ENCODE assay signal across 29 mouse cellular contexts in genomic region chr7:48046475-48047185, GRCm38 (mm10). TPM values are rescaled to one million over a fixed set of nuclear protein-coding genes. Genes with fewer than 3 reads are reported as not detected.
DNase-seq lines count a peak whose midpoint lies in the region; ATAC-seq and TF ChIP-seq lines count a peak whose summit lies in the region.
"Had no signal": no experiment of that assay in that cellular context is flagged by ENCODE, and none has a peak within 500 bp of the region (broad histone marks: within the 10 kb centered on the region; RNA-seq: fewer than 3 reads in every experiment).

No protein-coding gene starts in this region.

- peak; percentile 88 for ATAC-seq in G1E (ENCODE audit: extremely low read depth, insufficient number of reproducible peaks, low FRiP score, poor library complexity, severe bottlenecking)
- peak; percentile 86 for ATAC-seq in liver, embryonic 12.5 days
- no peak for ATAC-seq in liver, postnatal 0 days
- ATAC-seq in midbrain, embryonic 15.5 days (replicated peaks), result no peak
- ATAC-seq: activated CD4-positive, CD25-positive, alpha-beta regulatory T cell, adult 4 months; forebrain, embryonic 13.5 days; forebrain, postnatal 0 days; hindbrain, embryonic 16.5 days; Patski had no signal

- TF ChIP-seq CTCF in G1E (IDR thresholded peaks at IDR 0.05; ENCODE audit: low read depth, low read length), result no peak
- no peak for TF ChIP-seq CTCF in brain, embryonic 14.5 days (IDR thresholded peaks at IDR 0.05; ENCODE audit: borderline replicate concordance, extremely low read depth, insufficient read depth, insufficient read length)
- no peak for TF ChIP-seq CTCF in liver, postnatal 0 days (IDR thresholded peaks at IDR 0.05; ENCODE audit: low read depth)

- TF ChIP-seq EP300 in liver, postnatal 0 days (IDR thresholded peaks at IDR 0.05; ENCODE audit: low read depth), result peak; percentile 54; the same call in 1 of the 2 replicates

- no peaks in the 10 kb centered on the region for H3K36me3 ChIP-seq in G1E (replicated peaks)
- no peaks in the 10 kb centered on the region for H3K36me3 ChIP-seq in liver, embryonic 12.5 days
- no peaks in the 10 kb centered on the region for H3K36me3 ChIP-seq in liver, postnatal 0 days (replicated peaks; ENCODE audit: insufficient read depth, low read length)
- no peaks in the 10 kb centered on the region for H3K36me3 ChIP-seq in midbrain, embryonic 15.5 days (replicated peaks)
- H3K36me3 ChIP-seq: embryonic facial prominence, embryonic 13.5 days; heart, embryonic 13.5 days; hindbrain, embryonic 12.5 days had no signal

- no peak for TF ChIP-seq POLR2A in brain, embryonic 14.5 days (IDR thresholded peaks at IDR 0.05; ENCODE audit: borderline replicate concordance, extremely low read depth, insufficient read depth, insufficient read length, poor library complexity, severe bottlenecking)

- H3K4me2 ChIP-seq in liver, embryonic 12.5 days, result no peak overlapping the region
- H3K4me2 ChIP-seq in liver, postnatal 0 days (ENCODE audit: low read depth, low read length), result no peak overlapping the region
- H3K4me2 ChIP-seq in midbrain, embryonic 15.5 days, result no peak overlapping the region
- H3K4me2 ChIP-seq: embryonic facial prominence, embryonic 13.5 days; forebrain, embryonic 13.5 days; heart, embryonic 13.5 days; hindbrain, embryonic 12.5 days had no signal

- H3K4me1 ChIP-seq in G1E (ENCODE audit: insufficient read depth, low read depth, low read length), result no peaks in the 10 kb centered on the region
- peaks cover 8% of the 10 kb centered on the region for H3K4me1 ChIP-seq in liver, embryonic 12.5 days
- H3K4me1 ChIP-seq in liver, postnatal 0 days (ENCODE audit: insufficient read depth), result no peaks in the 10 kb centered on the region
- H3K4me1 ChIP-seq in midbrain, embryonic 15.5 days, result no peaks in the 10 kb centered on the region
- H3K4me1 ChIP-seq: embryonic facial prominence, embryonic 13.5 days; forebrain, embryonic 13.5 days; hindbrain, embryonic 12.5 days had no signal

- H3K9ac ChIP-seq in liver, embryonic 12.5 days, result no peak overlapping the region
- H3K9ac ChIP-seq in liver, postnatal 0 days (replicated peaks), result no peak overlapping the region
- no peak overlapping the region for H3K9ac ChIP-seq in midbrain, embryonic 15.5 days
- H3K9ac ChIP-seq: embryonic facial prominence, embryonic 13.5 days; forebrain, embryonic 13.5 days; forebrain, postnatal 0 days; heart, embryonic 13.5 days; hindbrain, embryonic 12.5 days had no signal

- no peak overlapping the region for H3K4me3 ChIP-seq in G1E (ENCODE audit: low read depth, low read length)
- no peak overlapping the region for H3K4me3 ChIP-seq in liver, embryonic 12.5 days
- H3K4me3 ChIP-seq in liver, postnatal 0 days (ENCODE audit: low read depth, low read length), result no peak overlapping the region
- H3K4me3 ChIP-seq in midbrain, embryonic 15.5 days, result no peak overlapping the region
- H3K4me3 ChIP-seq: embryonic facial prominence, embryonic 13.5 days; forebrain, embryonic 13.5 days; heart, embryonic 13.5 days; hindbrain, embryonic 12.5 days had no signal

- 26% methylated on average over 4 of the region's 4 CpGs for WGBS in liver, embryonic 12.5 days (ENCODE audit: insufficient replicate concordance)
- WGBS in liver, postnatal 0 days (ENCODE audit: insufficient replicate concordance), result 51% methylated on average over 4 of the region's 4 CpGs
- WGBS in midbrain, embryonic 15.5 days, result 79% methylated on average over 4 of the region's 4 CpGs

- H3K27ac ChIP-seq in liver, embryonic 12.5 days, result no peak overlapping the region
- H3K27ac ChIP-seq in liver, postnatal 0 days (ENCODE audit: low read depth), result no peak overlapping the region
- no peak overlapping the region for H3K27ac ChIP-seq in midbrain, embryonic 15.5 days
- H3K27ac ChIP-seq: embryonic facial prominence, embryonic 13.5 days; forebrain, embryonic 13.5 days; heart, embryonic 13.5 days; hindbrain, embryonic 12.5 days had no signal

- DNase-seq in G1E (ENCODE audit: low spot score), result no peak
- DNase-seq in brain, embryonic 14.5 days (ENCODE audit: low read depth), result peak; percentile 0
- DNase-seq in liver, postnatal 0 days, result no peak
- DNase-seq in kidney, postnatal 14 days, result no peak
- no peak for DNase-seq in kidney, adult 8-10 months
- no peak for DNase-seq in thymus, postnatal 36 days
- DNase-seq: adrenal gland, postnatal 25 days; cerebellum, adult 11-12 months; cerebellum, adult 9-10 months; cerebellum, postnatal 25 days; forebrain, postnatal 0 days; gastrocnemius, postnatal 25 days; heart, postnatal 4 days had no signal

- H3K27me3 ChIP-seq in G1E (ENCODE audit: insufficient read depth, low read length), result no peaks in the 10 kb centered on the region
- no peaks in the 10 kb centered on the region for H3K27me3 ChIP-seq in liver, embryonic 12.5 days (replicated peaks)
- no peaks in the 10 kb centered on the region for H3K27me3 ChIP-seq in liver, postnatal 0 days (ENCODE audit: insufficient read depth, low read length)
- no peaks in the 10 kb centered on the region for H3K27me3 ChIP-seq in midbrain, embryonic 15.5 days (replicated peaks)
- H3K27me3 ChIP-seq: embryonic facial prominence, embryonic 13.5 days; forebrain, embryonic 13.5 days; heart, embryonic 13.5 days; hindbrain, embryonic 12.5 days; Patski had no signal

- H3K9me3 ChIP-seq in G1E (replicated peaks), result no peaks in the 10 kb centered on the region
- no peaks in the 10 kb centered on the region for H3K9me3 ChIP-seq in liver, embryonic 12.5 days (replicated peaks)
- H3K9me3 ChIP-seq in liver, postnatal 0 days (ENCODE audit: low read length), result no peaks in the 10 kb centered on the region
- no peaks in the 10 kb centered on the region for H3K9me3 ChIP-seq in midbrain, embryonic 15.5 days
- H3K9me3 ChIP-seq: embryonic facial prominence, embryonic 13.5 days; forebrain, embryonic 13.5 days; hindbrain, embryonic 12.5 days had no signal

RNA-seq across cellular contexts. Expression of gene Mrgprx1, which starts 19.2 kb away (rescaled TPM):
- total RNA-seq in G1E (2014; fragmentation: Nextera tagmentation), result not detected in 2 replicates
- total RNA-seq in G1E (2017), result not detected in 2 replicates
- not detected in 2 replicates for polyA plus RNA-seq in G1E (2012)
- not detected in 2 replicates for polyA plus RNA-seq in brain, embryonic 14.5 days (2012; rRNA removed)
- not detected in 2 replicates for polyA plus RNA-seq in liver, embryonic 12.5 days (2016; fragmentation: Nextera tagmentation; extraction: Ambion mirVana)
- not detected in 2 replicates for polyA plus RNA-seq in liver, postnatal 0 days (2015; fragmentation: Nextera tagmentation; extraction: Ambion mirVana)
- polyA plus RNA-seq in midbrain, embryonic 15.5 days (2015; fragmentation: Nextera tagmentation; extraction: Ambion mirVana), result not detected in 2 replicates
- total RNA-seq: adrenal gland, adult 18-20 months; adrenal gland, postnatal 25 days; ES-E14; forebrain, postnatal 0 days; gastrocnemius, adult 18-20 months; gastrocnemius, postnatal 25 days; granulocyte monocyte progenitor cell, adult 5-6 weeks; heart, adult 8-10 months; heart, postnatal 4 days had no signal
- polyA plus RNA-seq: activated CD4-positive, CD25-positive, alpha-beta regulatory T cell, adult 4 months; embryonic facial prominence, embryonic 13.5 days; forebrain, embryonic 13.5 days; forebrain, postnatal 0 days; heart, embryonic 13.5 days; heart, postnatal 0 days; hindbrain, embryonic 12.5 days; intestine, embryonic 14.5 days; Patski had no signal

Comparison
In these comparisons a context has a peak if more than half of its experiments do, and no peak if none do; other contexts are left out.
1. ATAC-seq: peak in G1E (single experiment) and liver, embryonic 12.5 days (single experiment); none in liver, postnatal 0 days (single experiment) and midbrain, embryonic 15.5 days (single experiment).